Mouse (Mus musculus): Measurements from ENCODE around the gene Bcl7a. TPM values are rescaled to one million over a fixed set of nuclear protein-coding genes. Genes with fewer than 3 reads are reported as not detected.
A peak's percentile ranks its signal among the peaks of the same experiment; 100 is the strongest.

Bcl7a gene
- total RNA-seq (2021) = 10 to 100 TPM; 67.4 to 70.2 TPM
- long read RNA-seq, experiment 1, full-length matches to known transcripts = 3 of 13 reads
- long read RNA-seq, experiment 1, partial matches to known transcripts = 0 of 13 reads
- long read RNA-seq, experiment 1, other reads (novel, unspliced or antisense) = 10 of 13 reads
- long read RNA-seq, experiment 2, full-length matches to known transcripts = 3 of 17 reads
- long read RNA-seq, experiment 2, partial matches to known transcripts = 0 of 17 reads
- long read RNA-seq, experiment 2, other reads (novel, unspliced or antisense) = 14 of 17 reads

- TF ChIP-seq CTCF (conservative IDR thresholded peaks at IDR 0.05) = peak; percentile 59
- Histone ChIP-seq H3K27ac (peak within 1 kb of the TSS; percentile 98), H3K4me3 (peak within 1 kb of the TSS; percentile 92)
- DNase-seq (ENCODE audit: low spot score in 2 of 2) = peak; percentile 92 to 96
These were observed at the start of gene Bcl7a for GRCm38 (mm10) chr5:123343707-123344627. TSS of gene Bcl7a (plus strand) at chr5:123343834.

- Histone ChIP-seq H3K27ac (no peak overlapping the region), H3K4me3 (no peak overlapping the region)
- no peak for TF ChIP-seq CTCF (conservative IDR thresholded peaks at IDR 0.05)
- DNase-seq (ENCODE audit: low spot score in 2 of 2) = no peak
These were observed 49.0 kb upstream of the Bcl7a start for GRCm38 (mm10) chr5:123294653-123295052.

- peak; percentile 55 for TF ChIP-seq CTCF (conservative IDR thresholded peaks at IDR 0.05)
- Histone ChIP-seq H3K27ac (no peak overlapping the region), H3K4me3 (no peak overlapping the region)
- no peak for DNase-seq (ENCODE audit: low spot score in 2 of 2)
These were observed 47.3 kb upstream of the Bcl7a start for GRCm38 (mm10) chr5:123296224-123296806.

DNA sequence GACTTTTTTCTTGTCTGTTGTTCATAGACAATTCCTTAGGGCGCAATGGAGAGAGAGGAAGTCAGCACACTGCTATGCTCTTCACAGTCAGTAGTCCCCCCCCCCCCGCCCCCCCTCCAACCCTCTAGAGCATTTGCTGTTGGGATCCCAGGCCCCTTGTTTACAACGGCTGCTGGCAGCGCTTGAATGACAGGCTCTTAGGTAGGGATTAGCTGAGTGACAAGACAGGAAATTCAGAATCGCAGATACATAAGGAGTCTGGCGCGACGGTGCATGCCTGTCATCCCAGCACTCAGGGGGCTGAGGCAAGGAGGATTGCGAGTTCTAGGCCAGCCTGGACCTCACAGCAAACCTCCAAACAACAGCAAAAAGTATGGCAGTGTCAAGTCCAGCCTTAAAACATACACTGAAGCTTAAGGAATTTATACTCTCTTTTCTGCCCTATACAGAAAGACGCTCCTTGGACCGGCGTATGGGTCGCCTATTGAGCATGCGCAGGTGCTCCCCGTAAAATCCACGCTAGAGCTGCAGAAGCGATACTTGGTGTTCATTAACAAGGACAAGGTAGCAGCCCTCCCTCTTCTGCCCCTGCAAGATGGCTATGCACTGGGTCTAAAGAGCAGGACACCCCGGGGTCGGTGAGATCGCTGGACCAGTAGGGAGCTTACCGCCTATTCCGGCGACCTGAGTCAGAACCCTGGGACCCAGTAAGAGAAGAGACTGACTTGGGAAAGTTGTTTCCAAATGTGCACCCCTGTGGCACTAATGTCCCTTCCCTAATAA lies 46.5 kb upstream of the Bcl7a start:
- Histone ChIP-seq H3K27ac (no peak overlapping the region), H3K4me3 (no peak overlapping the region)
- TF ChIP-seq CTCF (conservative IDR thresholded peaks at IDR 0.05) = no peak
- no peak for DNase-seq (ENCODE audit: low spot score in 2 of 2)

DNA sequence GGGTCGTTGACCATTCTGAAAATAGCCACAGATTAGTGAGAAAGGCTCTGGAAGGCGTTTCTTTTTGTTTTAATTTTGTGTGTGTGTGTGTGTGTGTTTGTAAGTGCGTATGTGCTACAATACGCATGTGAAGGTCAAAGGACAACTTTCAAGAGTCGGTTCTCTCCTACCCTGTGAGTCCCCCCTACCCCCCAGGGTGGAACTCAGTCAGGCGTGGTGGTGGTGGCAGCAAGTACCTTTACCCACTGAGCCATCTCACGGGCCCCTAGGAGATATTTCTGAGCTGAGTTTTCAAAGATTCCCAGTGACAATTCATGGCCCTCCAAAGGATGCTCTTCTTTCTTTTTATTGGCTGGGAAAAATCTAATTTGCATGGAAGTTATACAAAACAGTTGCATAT lies 45.8 kb upstream of the Bcl7a start:
- TF ChIP-seq CTCF (conservative IDR thresholded peaks at IDR 0.05) = no peak
- H3K4me3 ChIP-seq = no peak overlapping the region

GRCm38 (mm10) chr5:123298526-123298925 lies 45.1 kb upstream of the Bcl7a start:
- DNase-seq (ENCODE audit: low spot score in 2 of 2) = no peak
- TF ChIP-seq CTCF (conservative IDR thresholded peaks at IDR 0.05) = peak; percentile 64
- Histone ChIP-seq H3K27ac (no peak overlapping the region), H3K4me3 (no peak overlapping the region)

More for the DNA sequence above, 45.8 kb upstream of the Bcl7a start:
- DNase-seq (ENCODE audit: low spot score in 2 of 2) = no peak
- no peak overlapping the region for H3K27ac ChIP-seq

DNA sequence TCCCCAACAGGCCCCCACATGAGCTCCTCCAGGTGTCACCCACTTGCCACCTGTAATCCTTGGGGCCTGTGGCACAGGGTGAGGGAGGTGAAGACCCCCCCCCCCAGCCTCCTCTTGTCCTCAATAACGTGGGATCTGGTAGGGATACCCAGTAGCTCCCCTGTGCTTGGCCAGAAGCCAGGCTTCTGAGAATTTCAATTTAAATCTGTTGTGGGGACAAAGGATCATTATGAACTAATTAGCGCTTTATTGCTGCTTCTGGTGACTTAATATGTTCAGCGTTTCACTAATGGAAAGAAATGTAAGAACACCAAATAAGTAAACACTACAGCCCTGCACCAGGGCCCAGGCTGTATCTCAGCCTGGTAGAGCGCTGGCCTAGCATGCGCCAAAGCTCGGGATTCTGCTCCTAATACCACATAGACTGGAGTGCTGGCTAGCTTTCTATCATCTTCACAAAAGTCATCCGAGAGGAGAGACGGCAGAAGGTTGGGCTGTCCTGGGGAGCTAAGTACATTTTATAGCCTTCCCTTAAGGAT lies 43.1 kb upstream of the Bcl7a start:
- no peak for TF ChIP-seq CTCF (conservative IDR thresholded peaks at IDR 0.05)
- H3K27ac ChIP-seq = no peak overlapping the region
- no peak for DNase-seq (ENCODE audit: low spot score in 2 of 2)

GRCm38 (mm10) chr5:123301780-123302521 lies 41.7 kb upstream of the Bcl7a start:
- H3K4me3 ChIP-seq = no peak overlapping the region
- H3K27ac ChIP-seq = no peak overlapping the region
- TF ChIP-seq CTCF (conservative IDR thresholded peaks at IDR 0.05) = no peak
- no peak for DNase-seq (ENCODE audit: low spot score in 2 of 2)

More for the DNA sequence above, 43.1 kb upstream of the Bcl7a start:
- no peak overlapping the region for H3K4me3 ChIP-seq

- no peak for TF ChIP-seq CTCF (conservative IDR thresholded peaks at IDR 0.05)
- no peak for DNase-seq (ENCODE audit: low spot score in 2 of 2)
- Histone ChIP-seq H3K4me3 (no peak overlapping the region), H3K27ac (no peak overlapping the region)
These were observed 35.9 kb upstream of the Bcl7a start for GRCm38 (mm10) chr5:123307630-123308282.

GRCm38 (mm10) chr5:123309816-123310215 lies 33.8 kb upstream of the Bcl7a start:
- no peak for DNase-seq (ENCODE audit: low spot score in 2 of 2)
- Histone ChIP-seq H3K27ac (no peak overlapping the region), H3K4me3 (no peak overlapping the region)
- no peak for TF ChIP-seq CTCF (conservative IDR thresholded peaks at IDR 0.05)

- no peak overlapping the region for H3K27ac ChIP-seq
- TF ChIP-seq CTCF (conservative IDR thresholded peaks at IDR 0.05) = no peak
- DNase-seq (ENCODE audit: low spot score in 2 of 2) = no peak
- H3K4me3 ChIP-seq = no peak overlapping the region
These were observed 33.4 kb upstream of the Bcl7a start for GRCm38 (mm10) chr5:123310221-123310620.

All from layer of hippocampus, adult 2 months (tissue).